ENCODE assay signal across 10 mouse cellular contexts in genomic region chr14:54233559-54234143, GRCm38 (mm10). TPM values are rescaled to one million over a fixed set of nuclear protein-coding genes. Genes with fewer than 3 reads are reported as not detected.
DNase-seq lines count a peak whose midpoint lies in the region; ATAC-seq lines count a peak whose summit lies in the region.
"Had no signal": no experiment of that assay in that cellular context is flagged by ENCODE, and none has a peak within 500 bp of the region (broad histone marks: within the 10 kb centered on the region; RNA-seq: fewer than 3 reads in every experiment).

No protein-coding gene starts in this region.

- H3K9me3 ChIP-seq in heart, embryonic 11.5 days (replicated peaks; ENCODE audit: control insufficient read depth, low read length), result no peaks in the 10 kb centered on the region
- no peaks in the 10 kb centered on the region for H3K9me3 ChIP-seq in neural tube, embryonic 12.5 days
- H3K9me3 ChIP-seq in hindbrain, embryonic 15.5 days, result no peaks in the 10 kb centered on the region
- no peaks in the 10 kb centered on the region for H3K9me3 ChIP-seq in stomach, embryonic 14.5 days (ENCODE audit: control insufficient read depth, low read depth, low read length)

- peaks cover 2% of the 10 kb centered on the region; the same call in 1 of the 2 replicates for H3K27me3 ChIP-seq in heart, embryonic 11.5 days (ENCODE audit: control insufficient read depth, insufficient read depth, low read length)
- no peaks in the 10 kb centered on the region for H3K27me3 ChIP-seq in neural tube, embryonic 12.5 days (replicated peaks)
- H3K27me3 ChIP-seq in hindbrain, embryonic 15.5 days, result no peaks in the 10 kb centered on the region
- H3K27me3 ChIP-seq in stomach, embryonic 14.5 days (ENCODE audit: control insufficient read depth, insufficient read depth, low read length), result no peaks in the 10 kb centered on the region

- no peak for DNase-seq in heart, adult 8-10 months (ENCODE audit: low spot score)
- DNase-seq in neural tube, embryonic 10.5 days (ENCODE audit: extremely low spot score, low spot score), result no peak
- DNase-seq in right cerebral cortex, adult 18-20 months, result no peak
- DNase-seq in cerebellum, adult 8-10 months, result no peak
- DNase-seq: gastrocnemius, postnatal 10 days had no signal

- H3K27ac ChIP-seq in heart, embryonic 11.5 days (ENCODE audit: low read depth, low read length), result peak overlapping the region; percentile 76
- no peak overlapping the region for H3K27ac ChIP-seq in neural tube, embryonic 12.5 days
- peak overlapping the region; percentile 67; the same call in 1 of the 2 replicates for H3K27ac ChIP-seq in hindbrain, embryonic 15.5 days (replicated peaks)
- peak overlapping the region; percentile 69 for H3K27ac ChIP-seq in stomach, embryonic 14.5 days (ENCODE audit: low read length)
- H3K27ac ChIP-seq: macrophage had no signal

- peaks cover 33% of the 10 kb centered on the region for H3K4me1 ChIP-seq in heart, embryonic 11.5 days (ENCODE audit: control insufficient read depth, insufficient read depth, low read length)
- peaks cover 35% of the 10 kb centered on the region for H3K4me1 ChIP-seq in neural tube, embryonic 12.5 days
- peaks cover 22% of the 10 kb centered on the region for H3K4me1 ChIP-seq in hindbrain, embryonic 15.5 days (replicated peaks)
- H3K4me1 ChIP-seq in stomach, embryonic 14.5 days (ENCODE audit: control insufficient read depth, insufficient read depth, low read length), result peaks cover 14% of the 10 kb centered on the region; the same call in 1 of the 2 replicates

- peak overlapping the region; percentile 0; the same call in 1 of the 2 replicates for H3K4me2 ChIP-seq in heart, embryonic 11.5 days
- peak overlapping the region; percentile 9; the same call in 1 of the 2 replicates for H3K4me2 ChIP-seq in neural tube, embryonic 12.5 days (replicated peaks)
- no peak overlapping the region for H3K4me2 ChIP-seq in hindbrain, embryonic 15.5 days
- 0 out of 2 replicates have a peak overlapping the region, but pooled peaks have one; percentile 4 for H3K4me2 ChIP-seq in stomach, embryonic 14.5 days (replicated peaks; ENCODE audit: low read depth, low read length)

- WGBS in heart, embryonic 11.5 days (ENCODE audit: insufficient replicate concordance), result 62% methylated on average over 16 of the region's 16 CpGs
- 73% methylated on average over 16 of the region's 16 CpGs for WGBS in neural tube, embryonic 12.5 days
- 74% methylated on average over 16 of the region's 16 CpGs for WGBS in hindbrain, embryonic 15.5 days
- WGBS in stomach, embryonic 14.5 days, result 59% methylated on average over 16 of the region's 16 CpGs

- 0 out of 2 replicates have a peak overlapping the region, but pooled peaks have one; percentile 2 for H3K9ac ChIP-seq in heart, embryonic 11.5 days (ENCODE audit: low read depth, low read length)
- no peak overlapping the region for H3K9ac ChIP-seq in neural tube, embryonic 12.5 days
- no peak overlapping the region for H3K9ac ChIP-seq in hindbrain, embryonic 15.5 days
- 0 out of 2 replicates have a peak overlapping the region, but pooled peaks have one; percentile 6 for H3K9ac ChIP-seq in stomach, embryonic 14.5 days (replicated peaks; ENCODE audit: low read depth, low read length)

- H3K36me3 ChIP-seq in heart, embryonic 11.5 days (ENCODE audit: control insufficient read depth, insufficient read depth, low read length), result peaks cover 5% of the 10 kb centered on the region; the same call in 1 of the 2 replicates
- H3K36me3 ChIP-seq in neural tube, embryonic 12.5 days, result peaks cover 18% of the 10 kb centered on the region; the same call in 1 of the 2 replicates
- H3K36me3 ChIP-seq in hindbrain, embryonic 15.5 days, result 0 out of 2 replicates have a peak, but pooled peaks cover 3% of the 10 kb centered on the region
- H3K36me3 ChIP-seq in stomach, embryonic 14.5 days (ENCODE audit: control insufficient read depth, insufficient read depth, low read length), result peaks cover 19% of the 10 kb centered on the region; the same call in 1 of the 2 replicates

- ATAC-seq in heart, embryonic 11.5 days (replicated peaks; ENCODE audit: insufficient number of reproducible peaks, low FRiP score, low TSS enrichment), result no peak; the same call in 1 of the 2 replicates
- no peak for ATAC-seq in neural tube, embryonic 12.5 days (ENCODE audit: low FRiP score, low read depth)
- ATAC-seq in hindbrain, embryonic 15.5 days (ENCODE audit: low FRiP score, low read depth), result no peak
- no peak for ATAC-seq in stomach, embryonic 14.5 days (ENCODE audit: insufficient number of reproducible peaks, insufficient read depth, low FRiP score, low read depth)

- H3K4me3 ChIP-seq in heart, embryonic 11.5 days (ENCODE audit: low read depth, low read length), result no peak overlapping the region
- H3K4me3 ChIP-seq in neural tube, embryonic 12.5 days, result no peak overlapping the region
- no peak overlapping the region for H3K4me3 ChIP-seq in hindbrain, embryonic 15.5 days
- H3K4me3 ChIP-seq in stomach, embryonic 14.5 days (ENCODE audit: low read depth, low read length), result no peak overlapping the region

RNA-seq across cellular contexts. Expression of gene Dad1, which starts 20.3 kb away (rescaled TPM):
- 369 and 395 TPM in 2 replicates for polyA plus RNA-seq in heart, embryonic 11.5 days (2014; fragmentation: Nextera tagmentation; extraction: Ambion mirVana)
- total RNA-seq in heart, adult 8-10 months (2022), result 100 to 1,000 TPM; 108 to 121 (median 113) TPM
- 270 and 281 TPM in 2 replicates for polyA plus RNA-seq in neural tube, embryonic 12.5 days (2016; fragmentation: Nextera tagmentation; extraction: Ambion mirVana)
- polyA plus RNA-seq in hindbrain, embryonic 15.5 days (2015; fragmentation: Nextera tagmentation; extraction: Ambion mirVana), result 345 and 374 TPM in 2 replicates
- 400 and 406 TPM in 2 replicates for polyA plus RNA-seq in stomach, embryonic 14.5 days (2014; fragmentation: Nextera tagmentation; extraction: Ambion mirVana)

RNA-seq across cellular contexts. Expression of gene Abhd4, which starts 20.3 kb away (rescaled TPM):
- polyA plus RNA-seq in heart, embryonic 11.5 days (2014; fragmentation: Nextera tagmentation; extraction: Ambion mirVana), result 97.3 and 99.3 TPM in 2 replicates
- 10 to 100 TPM; 40.8 to 49.9 (median 44.7) TPM for total RNA-seq in heart, adult 8-10 months (2022)
- 45.1 and 48.7 TPM in 2 replicates for polyA plus RNA-seq in neural tube, embryonic 12.5 days (2016; fragmentation: Nextera tagmentation; extraction: Ambion mirVana)
- 58.2 and 66.3 TPM in 2 replicates for polyA plus RNA-seq in hindbrain, embryonic 15.5 days (2015; fragmentation: Nextera tagmentation; extraction: Ambion mirVana)
- 52.2 and 54.3 TPM in 2 replicates for polyA plus RNA-seq in stomach, embryonic 14.5 days (2014; fragmentation: Nextera tagmentation; extraction: Ambion mirVana)

RNA-seq across cellular contexts. Expression of gene Olfr49, which starts 51.1 kb away (rescaled TPM):
- not detected in 2 replicates for polyA plus RNA-seq in heart, embryonic 11.5 days (2014; fragmentation: Nextera tagmentation; extraction: Ambion mirVana)
- not detected for total RNA-seq in heart, adult 8-10 months (2022)
- not detected in 2 replicates for polyA plus RNA-seq in neural tube, embryonic 12.5 days (2016; fragmentation: Nextera tagmentation; extraction: Ambion mirVana)
- not detected in 2 replicates for polyA plus RNA-seq in hindbrain, embryonic 15.5 days (2015; fragmentation: Nextera tagmentation; extraction: Ambion mirVana)
- polyA plus RNA-seq in stomach, embryonic 14.5 days (2014; fragmentation: Nextera tagmentation; extraction: Ambion mirVana), result not detected in 2 replicates
- total RNA-seq: gastrocnemius, postnatal 10 days had no signal
- polyA plus RNA-seq: macrophage had no signal

Comparison
In these comparisons a context has a peak if more than half of its experiments do, and no peak if none do; other contexts are left out.
1. H3K9ac ChIP-seq: peak in heart, embryonic 11.5 days (single experiment) and stomach, embryonic 14.5 days (single experiment); none in neural tube, embryonic 12.5 days (single experiment) and hindbrain, embryonic 15.5 days (single experiment).